Mouse (Mus musculus) ES-E14 (cell line): Measurements from ENCODE around the gene Dnajc7. TPM values are rescaled to one million over a fixed set of nuclear protein-coding genes. Genes with fewer than 3 reads are reported as not detected.

ENCODE experiments used
- DNase-seq: peaks from one replicate; pipeline ENCODE4 v3.0.0-alpha.2; 2013; ENCODE audit warnings: low read depth, low spot score
- H3K27ac ChIP-seq: 2 replicates; pipeline ENCODE4 v1.5.1; 2012; ENCODE audit warnings: low read depth, mild to moderate bottlenecking, low read length, moderate library complexity, mixed read lengths; ENCODE audit not compliant: poor library complexity, insufficient read depth, severe bottlenecking
- H3K36me3 ChIP-seq: 2 replicates; pipeline ENCODE4 v1.6.1; 2012; ENCODE audit warnings: mild to moderate bottlenecking, low read length, moderate library complexity, mixed read lengths; ENCODE audit not compliant: control insufficient read depth, poor library complexity, insufficient read depth, severe bottlenecking
- H3K4me1 ChIP-seq, 2 experiments: fragments of 150-350 bp in 1 of 2; sonication (generic) in 1 of 2; 2 replicates each; pipeline ENCODE4 v1.6.1; 2012; ENCODE audit warnings: low read length in 2 of 2, mild to moderate bottlenecking in 1 of 2, mixed read lengths in 1 of 2; ENCODE audit not compliant: control insufficient read depth in 2 of 2, insufficient read depth in 2 of 2, poor library complexity in 1 of 2
- H3K4me3 ChIP-seq, 2 experiments: fragments of 150-350 bp in 1 of 2; sonication (generic) in 1 of 2; 2 replicates each; pipeline ENCODE4 v1.5.1; 2012; ENCODE audit warnings: low read length in 2 of 2, low read depth in 1 of 2, mild to moderate bottlenecking in 1 of 2, mixed read lengths in 1 of 2; ENCODE audit not compliant: insufficient read depth in 1 of 2, poor library complexity in 1 of 2, severe bottlenecking in 1 of 2
- H3K9ac ChIP-seq: 2 replicates; pipeline ENCODE4 v1.6.1; 2012; ENCODE audit warnings: low read depth, mild to moderate bottlenecking, low read length, mixed read lengths; ENCODE audit not compliant: poor library complexity, insufficient read depth, severe bottlenecking
- H3K9me3 ChIP-seq: fragments of 150-350 bp; sonication (generic); 2 replicates; pipeline ENCODE4 v1.6.1; 2012; ENCODE audit warnings: low read depth, mild to moderate bottlenecking, low read length; ENCODE audit not compliant: control insufficient read depth, insufficient read depth
- CHD2 ChIP-seq: IDR thresholded peaks from 2 replicates; pipeline ENCODE4 v1.6.1; 2014; ENCODE audit warnings: mild to moderate bottlenecking, low read depth, low read length, inconsistent platforms
- HCFC1 ChIP-seq: IDR thresholded peaks from 2 replicates; pipeline ENCODE4 v1.6.1; 2012; ENCODE audit warnings: low read length, inconsistent platforms, borderline replicate concordance; ENCODE audit not compliant: insufficient read depth
- MAFK ChIP-seq: IDR thresholded peaks from 2 replicates; pipeline ENCODE4 v1.6.1; 2014; ENCODE audit warnings: mild to moderate bottlenecking, low read depth, low read length, inconsistent platforms; ENCODE audit not compliant: insufficient read depth
- ZC3H11A ChIP-seq: IDR thresholded peaks from 2 replicates; pipeline ENCODE4 v1.6.1; 2012; ENCODE audit warnings: low read depth, mild to moderate bottlenecking, inconsistent platforms, low read length, borderline replicate concordance
- ZNF384 ChIP-seq: IDR thresholded peaks from 2 replicates; pipeline ENCODE4 v1.6.1; 2012; ENCODE audit warnings: low read depth, low read length, inconsistent platforms
- in situ Hi-C, 2 experiments: fragments of 600-800 bp; cut with MboI; formaldehyde crosslinking; loops; one replicate each; pipeline ENCODE4 v1.15.1; 2025; ENCODE audit warnings: low sequenced_read_pairs in 2 of 2, inconsistent platforms in 1 of 2; ENCODE audit not compliant: unreplicated experiment in 2 of 2
- total RNA-seq: library from RNA; depleted of rRNA; stranded (reverse); fragments of 300-350 nt; gene quantifications from 2 replicates; pipeline ENCODE4 v1.2.3, GENCODE M21; 2012

Gene Dnajc7
- total RNA-seq, 1 experiment: 208 TPM

GRCm38 (mm10) chr11:100579116-100579799 lies 40.7 kb downstream of the Dnajc7 start:
- no peak for DNase-seq
- TF ChIP-seq MAFK: no peak
- TF ChIP-seq HCFC1: no peak
- TF ChIP-seq CHD2: no peak
- no peak for TF ChIP-seq ZNF384
- no peak for TF ChIP-seq ZC3H11A
- in situ Hi-C loops: no loop called here
- Histone ChIP-seq H3K36me3 (peaks cover 54% of the 10 kb centered on the region), H3K9me3 (no peaks in the 10 kb centered on the region), H3K4me1 (peaks cover 0 to 8% of the 10 kb centered on the region in 2 experiments; a peak in 2 of 4 replicates), H3K9ac (no peak overlapping the region), H3K4me3 (no peak overlapping the region), H3K27ac (no peak overlapping the region)

DNA sequence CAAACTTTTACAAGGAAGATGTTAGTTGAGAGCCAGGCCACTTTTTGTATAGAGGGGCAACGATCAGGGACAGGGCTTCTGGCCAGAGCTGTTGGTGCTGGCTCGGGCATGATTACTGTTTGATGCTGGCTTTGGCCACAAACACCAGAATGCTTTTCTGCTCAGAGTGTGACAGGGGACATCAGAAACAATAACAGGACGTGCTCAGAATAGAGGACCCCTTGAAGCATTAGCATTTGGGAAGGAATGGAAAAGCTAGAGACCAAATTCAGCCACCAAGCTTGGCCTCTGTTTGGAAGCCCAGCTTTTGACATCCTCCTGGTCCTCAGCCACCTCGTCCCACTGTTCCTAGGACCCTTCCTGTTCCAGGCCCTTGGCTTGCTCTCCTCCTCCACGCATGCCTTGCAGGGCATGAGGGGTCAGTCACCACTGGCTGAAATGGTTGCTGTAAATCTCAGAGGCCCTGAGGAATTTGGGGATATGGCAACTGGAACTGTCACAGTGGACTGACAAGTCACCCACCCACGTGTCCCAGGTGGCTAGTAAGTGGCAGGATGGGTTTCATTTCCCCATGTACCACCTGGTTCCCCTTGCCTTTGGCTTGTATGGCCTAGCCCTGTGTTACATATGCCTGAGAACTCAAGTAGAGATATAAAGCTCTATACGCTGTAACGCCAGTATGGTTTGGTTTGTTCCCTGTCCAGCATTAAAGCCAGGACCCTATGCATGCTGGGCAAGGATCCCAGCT lies 41.9 kb downstream of the Dnajc7 start:
- DNase-seq: no peak
- Histone ChIP-seq H3K9ac (no peak overlapping the region), H3K4me1 (peaks cover 0 to 8% of the 10 kb centered on the region in 2 experiments; a peak in 2 of 4 replicates), H3K9me3 (no peaks in the 10 kb centered on the region), H3K27ac (no peak overlapping the region), H3K4me3 (no peak overlapping the region), H3K36me3 (peaks cover 43% of the 10 kb centered on the region)
- in situ Hi-C loops: no loop called here
- TF ChIP-seq ZNF384 (no peak), CHD2 (no peak), MAFK (no peak), HCFC1 (no peak), ZC3H11A (no peak)

DNA sequence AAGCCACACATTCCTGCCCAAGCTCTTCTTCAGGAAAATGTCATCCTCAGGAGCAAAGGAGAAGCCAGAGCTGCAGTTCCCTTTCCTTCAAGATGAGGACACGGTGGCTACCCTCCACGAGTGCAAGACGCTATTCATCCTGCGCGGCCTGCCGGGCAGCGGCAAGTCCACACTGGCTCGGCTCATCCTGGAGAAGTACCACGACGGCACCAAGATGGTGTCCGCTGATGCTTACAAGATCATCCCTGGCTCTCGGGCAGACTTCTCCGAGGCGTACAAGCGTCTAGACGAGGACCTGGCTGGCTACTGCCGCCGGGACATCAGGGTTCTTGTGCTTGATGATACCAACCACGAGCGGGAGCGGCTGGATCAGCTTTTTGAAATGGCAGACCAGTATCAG lies 43.7 kb downstream of the Dnajc7 start:
- H3K9me3 ChIP-seq: no peaks in the 10 kb centered on the region
- in situ Hi-C loops: no loop called here
- no peak for DNase-seq
- no peak overlapping the region for H3K9ac ChIP-seq
- no peak for TF ChIP-seq HCFC1
- H3K36me3 ChIP-seq: peaks cover 29% of the 10 kb centered on the region
- H3K4me3 ChIP-seq: 0 out of 4 replicates have a peak overlapping the region, but pooled peaks of 1 of the 2 experiments have one; percentile 1
- no peak overlapping the region for H3K27ac ChIP-seq
- peaks cover 0 to 8% of the 10 kb centered on the region in 2 experiments; a peak in 2 of 4 replicates for H3K4me1 ChIP-seq

DNA sequence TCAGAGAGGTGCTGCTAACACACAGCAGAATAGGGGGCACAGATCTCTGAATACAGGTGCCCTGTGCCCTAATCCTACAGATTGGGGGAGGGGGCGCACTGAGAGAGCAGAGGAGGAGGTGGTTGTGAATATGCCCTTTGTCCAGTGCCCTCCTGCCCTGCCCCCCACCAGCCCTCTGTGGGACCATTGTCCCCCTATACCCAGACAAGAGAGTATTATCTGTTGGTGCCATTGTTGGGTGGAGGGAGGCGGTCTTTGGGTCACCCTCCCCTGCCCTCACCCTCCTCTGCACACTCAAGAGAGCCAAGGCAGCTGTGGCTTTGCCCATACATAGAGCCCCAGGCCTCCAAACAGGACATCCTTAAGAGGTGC lies 44.5 kb downstream of the Dnajc7 start:
- no peak for DNase-seq

More for the DNA sequence above, 44.5 kb downstream of the Dnajc7 start:
- Histone ChIP-seq H3K4me3 (peak overlapping the region; percentile 70 to 77), H3K36me3 (peaks cover 23% of the 10 kb centered on the region), H3K9ac (peak overlapping the region; percentile 57; the same call in 1 of the 2 replicates), H3K9me3 (no peaks in the 10 kb centered on the region), H3K27ac (no peak overlapping the region), H3K4me1 (peaks cover 0 to 8% of the 10 kb centered on the region in 2 experiments; a peak in 2 of 4 replicates)
- TF ChIP-seq HCFC1 (no peak), ZC3H11A (no peak), ZNF384 (no peak), CHD2 (no peak), MAFK (no peak)
- in situ Hi-C loops: no loop called here
